Mouse (Mus musculus) E14TG2a.4 (cell line): ENCODE data around the gene Ctnnd2.

Experiments used
- CTCF ChIP-seq: conservative IDR thresholded peaks from 2 replicates; pipeline ENCODE4 v1.5.1; 2014; ENCODE audit warnings: low read length
- POU5F1 ChIP-seq: IDR thresholded peaks from 2 replicates; pipeline ENCODE4 v1.6.1; 2014; ENCODE audit warnings: low read length, borderline replicate concordance

DNA sequence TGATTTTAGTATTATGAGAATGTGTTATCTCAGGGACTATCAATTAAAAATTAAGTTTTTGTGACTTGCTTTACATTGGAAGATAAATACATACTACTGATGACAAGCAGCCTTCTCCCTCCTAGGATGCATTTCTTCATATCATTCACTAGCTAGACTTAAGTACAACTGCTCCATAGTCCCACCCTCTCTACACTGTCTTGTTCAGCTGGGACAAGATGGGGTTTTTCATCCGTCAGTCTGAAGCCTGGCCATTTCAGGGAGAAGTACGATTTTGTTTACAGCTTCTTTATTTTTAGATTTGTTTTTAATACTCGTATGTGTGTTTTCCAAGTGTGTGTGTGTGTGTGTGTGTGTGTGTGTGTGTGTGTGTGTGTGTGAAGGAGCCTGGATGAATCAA is 26.0 kb downstream of the Ctnnd2 start:
- TF ChIP-seq CTCF (no peak), POU5F1 (no peak)
